Mouse (Mus musculus) midbrain, embryonic 14.5 days (tissue): ENCODE results near the gene H2al1a. TPM values are rescaled to one million over a fixed set of nuclear protein-coding genes. Genes with fewer than 3 reads are reported as not detected.
"Not testable (repeated sequence)": the region's sequence is repeated elsewhere in the genome, so short reads cannot be mapped to it uniquely, and the experiment has no call there.

Source experiments
- ATAC-seq: fragments of 200-750 bp; cut with Nextera tagmentation; 2 replicates; pipeline ENCODE4 v1.8.0; 2017; ENCODE audit warnings: moderate number of reproducible peaks, moderate library complexity; ENCODE audit not compliant: low FRiP score, low TSS enrichment
- DNase-seq: peaks from one replicate; pipeline ENCODE4 v3.0.0-alpha.2; 2015
- H3K27ac ChIP-seq: fragments of 300-500 bp; sonication (generic); replicated peaks from 2 replicates; pipeline ENCODE4 v1.5.1; 2014; ENCODE audit warnings: mild to moderate bottlenecking, low read depth, low read length, moderate library complexity
- H3K27me3 ChIP-seq: fragments of 300-500 bp; sonication (generic); 2 replicates; pipeline ENCODE4 v1.6.1; 2014; ENCODE audit warnings: low read length, control low read depth, mixed read lengths; ENCODE audit not compliant: control insufficient read depth, insufficient read depth
- H3K36me3 ChIP-seq: fragments of 300-500 bp; sonication (generic); 2 replicates; pipeline ENCODE4 v1.6.1; 2014; ENCODE audit warnings: low read length, control low read depth; ENCODE audit not compliant: control insufficient read depth, insufficient read depth
- H3K4me1 ChIP-seq: fragments of 300-500 bp; sonication (generic); 2 replicates; pipeline ENCODE4 v1.6.1; 2014; ENCODE audit warnings: mild to moderate bottlenecking, antibody characterized with exemption, low read length, control low read depth; ENCODE audit not compliant: control insufficient read depth, insufficient read depth
- H3K4me2 ChIP-seq: fragments of 300-500 bp; sonication (generic); 2 replicates; pipeline ENCODE4 v1.6.1; 2014; ENCODE audit warnings: mild to moderate bottlenecking, low read length, moderate library complexity
- H3K4me3 ChIP-seq: fragments of 300-500 bp; sonication (generic); replicated peaks from 2 replicates; pipeline ENCODE4 v1.5.1; 2014; ENCODE audit warnings: low read depth, low read length
- H3K9ac ChIP-seq: fragments of 300-500 bp; sonication (generic); replicated peaks from 2 replicates; pipeline ENCODE4 v1.6.1; 2014; ENCODE audit warnings: mild to moderate bottlenecking, low read length, moderate library complexity
- H3K9me3 ChIP-seq: fragments of 300-500 bp; sonication (generic); 2 replicates; pipeline ENCODE4 v1.6.1; 2016; ENCODE audit warnings: low read length, control low read depth, mixed read lengths; ENCODE audit not compliant: control insufficient read depth
- WGBS: fragments of 180-500 bp; shearing (Covaris S2); extraction: QIAGEN DNeasy Blood & Tissue Kit; methylation state at CpG from one replicate; pipeline ENCODE4 v1.1.7; 2014; 5-methylcytosine and 5-hydroxymethylcytosine counted together
- polyA plus RNA-seq: library from polyadenylated mRNA; unstranded; fragments of >200 nt; fragmentation: Nextera tagmentation; extraction: Ambion mirVana; gene quantifications from 2 replicates; pipeline ENCODE4 v1.2.1, GENCODE M21; 2014

The H2al1a gene
- polyA plus RNA-seq, 1 experiment from 2014 or later, result not detected

- H3K4me1 ChIP-seq, H3K4me3 ChIP-seq, DNase-seq, ATAC-seq, H3K36me3 ChIP-seq, H3K9me3 ChIP-seq, H3K27ac ChIP-seq, H3K27me3 ChIP-seq, H3K9ac ChIP-seq, H3K4me2 ChIP-seq: not testable (repeated sequence)
- WGBS, result no CpG with 5 or more reads among the region's 3 CpGs
These were observed 18.9 kb downstream of the H2al1a start, which contains the start of gene H2al1g for GRCm38 (mm10) chrX:11317956-11318355. Gene H2al1g, plus strand, starts transcription at chrX:11318256.

GRCm38 (mm10) chrX:11321192-11321591 lies 22.1 kb downstream of the H2al1a start, which contains the start of gene H2al1h:
Gene H2al1h, plus strand, starts transcription at chrX:11321492.
- H3K4me1 ChIP-seq, H3K36me3 ChIP-seq, H3K4me3 ChIP-seq, DNase-seq, H3K9me3 ChIP-seq, H3K27ac ChIP-seq, ATAC-seq, H3K4me2 ChIP-seq, H3K27me3 ChIP-seq, H3K9ac ChIP-seq: not testable (repeated sequence)
- WGBS, result no CpG with 5 or more reads among the region's 6 CpGs

GRCm38 (mm10) chrX:11324359-11324758 lies 25.3 kb downstream of the H2al1a start, which contains the start of gene H2al1i:
Gene H2al1i, plus strand, starts transcription at chrX:11324659.
- H3K9me3 ChIP-seq, ATAC-seq, H3K9ac ChIP-seq, H3K4me3 ChIP-seq, H3K27ac ChIP-seq, DNase-seq, H3K4me1 ChIP-seq, H3K4me2 ChIP-seq, H3K27me3 ChIP-seq, H3K36me3 ChIP-seq: not testable (repeated sequence)
- WGBS, result 85% methylated on average over 2 of the region's 5 CpGs

GRCm38 (mm10) chrX:11327522-11327921 lies 28.5 kb downstream of the H2al1a start, which contains the start of gene H2al1j:
Gene H2al1j, plus strand, starts transcription at chrX:11327822.
- WGBS, result 88% methylated on average over 2 of the region's 2 CpGs
- not testable (repeated sequence) for ATAC-seq, H3K27ac ChIP-seq, DNase-seq, H3K4me2 ChIP-seq, H3K36me3 ChIP-seq, H3K9me3 ChIP-seq, H3K4me1 ChIP-seq, H3K4me3 ChIP-seq, H3K9ac ChIP-seq, H3K27me3 ChIP-seq

- Histone ChIP-seq H3K4me1 (no peaks in the 10 kb centered on the region), H3K4me3 (no peak overlapping the region), H3K27me3 (no peaks in the 10 kb centered on the region), H3K4me2 (no peak overlapping the region), H3K36me3 (no peaks in the 10 kb centered on the region), H3K27ac (no peak overlapping the region), H3K9ac (no peak overlapping the region), H3K9me3 (no peaks in the 10 kb centered on the region)
- ATAC-seq (no peak), DNase-seq (peak; percentile 45)
- 65% methylated on average over 9 of the region's 9 CpGs for WGBS
These were observed 46.7 kb downstream of the H2al1a start for GRCm38 (mm10) chrX:11345762-11346161.

- Histone ChIP-seq H3K4me2 (no peak overlapping the region), H3K4me1 (no peaks in the 10 kb centered on the region), H3K27me3 (no peaks in the 10 kb centered on the region), H3K27ac (no peak overlapping the region), H3K9ac (no peak overlapping the region), H3K4me3 (no peak overlapping the region), H3K9me3 (no peaks in the 10 kb centered on the region), H3K36me3 (no peaks in the 10 kb centered on the region)
- no peak for DNase-seq
- no peak for ATAC-seq
- 88% methylated on average over 3 of the region's 3 CpGs for WGBS
These were observed 47.7 kb downstream of the H2al1a start for GRCm38 (mm10) chrX:11346756-11347155.

Other genes with a start within 250 kb of the H2al1a start
- gene H2al1b, start 3.2 kb downstream of the H2al1a start, polyA plus RNA-seq, result not detected in 2 replicates
- gene H2al1c, start 6.4 kb downstream of the H2al1a start, polyA plus RNA-seq, result not detected in 2 replicates
- not detected in 2 replicates for gene H2al1d, start 9.6 kb downstream of the H2al1a start, polyA plus RNA-seq
- gene H2al1e, start 12.7 kb downstream of the H2al1a start, polyA plus RNA-seq, result not detected in 2 replicates
- gene H2al1f, start 15.9 kb downstream of the H2al1a start, polyA plus RNA-seq, result not detected in 2 replicates
- gene H2al1g, start 19.0 kb downstream of the H2al1a start, polyA plus RNA-seq, result not detected in 2 replicates
- not detected in 2 replicates for gene H2al1h, start 22.2 kb downstream of the H2al1a start, polyA plus RNA-seq
- not detected in 2 replicates for gene H2al1i, start 25.4 kb downstream of the H2al1a start, polyA plus RNA-seq
- not detected in 2 replicates for gene H2al1j, start 28.6 kb downstream of the H2al1a start, polyA plus RNA-seq